Mouse (Mus musculus): Measurements from ENCODE around the gene Tead2. TPM values are rescaled to one million over a fixed set of nuclear protein-coding genes. Genes with fewer than 3 reads are reported as not detected.
"Not testable (repeated sequence)": the region's sequence is repeated elsewhere in the genome, so short reads cannot be mapped to it uniquely, and the experiment has no call there.

The Tead2 gene
- 134 and 148 TPM in 2 replicates for polyA plus RNA-seq (2015; fragmentation: Nextera tagmentation; extraction: Ambion mirVana)

GRCm38 (mm10) chr7:45215673-45216441, at the start of gene Tead2:
Gene Tead2 (plus strand): TSS chr7:45215753.
- Histone ChIP-seq H3K27me3 (ENCODE audit: control insufficient read depth, insufficient read depth, low read depth, low read length) (peaks cover 18% of the 10 kb centered on the region), H3K36me3 (ENCODE audit: control insufficient read depth, insufficient read depth, low read length) (peaks cover 27% of the 10 kb centered on the region), H3K27ac (ENCODE audit: low read length) (peak within 1 kb of the TSS; percentile 91), H3K9me3 (ENCODE audit: control insufficient read depth, low read length) (no peaks in the 10 kb centered on the region), H3K4me3 (ENCODE audit: low read length) (peak within 1 kb of the TSS; percentile 91), H3K4me2 (ENCODE audit: low read depth, low read length) (peak within 1 kb of the TSS; percentile 91), H3K9ac (ENCODE audit: low read length) (peak within 1 kb of the TSS; percentile 100), H3K4me1 (replicated peaks; ENCODE audit: control insufficient read depth, insufficient read depth, low read length) (peaks cover 22% of the 10 kb centered on the region)
- under 1% methylated on average over 55 of the region's 55 CpGs for WGBS
- ATAC-seq (ENCODE audit: low read depth) = peak; percentile 72

- Histone ChIP-seq H3K27ac (ENCODE audit: low read length) (no peak overlapping the region), H3K9me3 (ENCODE audit: control insufficient read depth, low read length) (peaks cover 17% of the 10 kb centered on the region), H3K4me1 (replicated peaks; ENCODE audit: control insufficient read depth, insufficient read depth, low read length) (peaks cover 6% of the 10 kb centered on the region), H3K9ac (ENCODE audit: low read length) (no peak overlapping the region), H3K4me3 (ENCODE audit: low read length) (no peak overlapping the region), H3K27me3 (ENCODE audit: control insufficient read depth, insufficient read depth, low read depth, low read length) (peaks cover 83% of the 10 kb centered on the region), H3K4me2 (ENCODE audit: low read depth, low read length) (no peak overlapping the region), H3K36me3 (ENCODE audit: control insufficient read depth, insufficient read depth, low read length) (no peaks in the 10 kb centered on the region)
- ATAC-seq (ENCODE audit: low read depth) = no peak
- 30% methylated on average over 10 of the region's 10 CpGs for WGBS
Observed at GRCm38 (mm10) chr7:45166950-45167401, 48.6 kb upstream of the Tead2 start.

GRCm38 (mm10) chr7:45167761-45168445, 47.6 kb upstream of the Tead2 start:
- H3K27me3 ChIP-seq (ENCODE audit: control insufficient read depth, insufficient read depth, low read depth, low read length) = peaks cover 77% of the 10 kb centered on the region
- 0 out of 2 replicates have a peak, but pooled peaks cover 2% of the 10 kb centered on the region for H3K4me1 ChIP-seq (replicated peaks; ENCODE audit: control insufficient read depth, insufficient read depth, low read length)
- H3K4me2 ChIP-seq (ENCODE audit: low read depth, low read length) = no peak overlapping the region
- 3% methylated on average over 19 of the region's 19 CpGs for WGBS
- no peak overlapping the region for H3K4me3 ChIP-seq (ENCODE audit: low read length)
- H3K9me3 ChIP-seq (ENCODE audit: control insufficient read depth, low read length) = peaks cover 17% of the 10 kb centered on the region
- H3K9ac ChIP-seq (ENCODE audit: low read length) = no peak overlapping the region
- H3K36me3 ChIP-seq (ENCODE audit: control insufficient read depth, insufficient read depth, low read length) = no peaks in the 10 kb centered on the region
- no peak for ATAC-seq (ENCODE audit: low read depth)
- no peak overlapping the region for H3K27ac ChIP-seq (ENCODE audit: low read length)

- 7% methylated on average over 24 of the region's 24 CpGs for WGBS
- H3K27ac ChIP-seq (ENCODE audit: low read length) = no peak overlapping the region
- peaks cover 70% of the 10 kb centered on the region for H3K27me3 ChIP-seq (ENCODE audit: control insufficient read depth, insufficient read depth, low read depth, low read length)
- no peak for ATAC-seq (ENCODE audit: low read depth)
- H3K4me1 ChIP-seq (replicated peaks; ENCODE audit: control insufficient read depth, insufficient read depth, low read length) = 0 out of 2 replicates have a peak, but pooled peaks cover 2% of the 10 kb centered on the region
- no peak overlapping the region for H3K4me3 ChIP-seq (ENCODE audit: low read length)
- peaks cover 17% of the 10 kb centered on the region for H3K9me3 ChIP-seq (ENCODE audit: control insufficient read depth, low read length)
- H3K4me2 ChIP-seq (ENCODE audit: low read depth, low read length) = no peak overlapping the region
- no peak overlapping the region for H3K9ac ChIP-seq (ENCODE audit: low read length)
- no peaks in the 10 kb centered on the region for H3K36me3 ChIP-seq (ENCODE audit: control insufficient read depth, insufficient read depth, low read length)
Observed at GRCm38 (mm10) chr7:45168656-45169055, 46.9 kb upstream of the Tead2 start.

GRCm38 (mm10) chr7:45169495-45169894, 46.1 kb upstream of the Tead2 start:
- Histone ChIP-seq H3K9ac (ENCODE audit: low read length) (no peak overlapping the region), H3K9me3 (ENCODE audit: control insufficient read depth, low read length) (peaks cover 17% of the 10 kb centered on the region), H3K4me1 (replicated peaks; ENCODE audit: control insufficient read depth, insufficient read depth, low read length) (no peaks in the 10 kb centered on the region), H3K4me2 (ENCODE audit: low read depth, low read length) (no peak overlapping the region), H3K27me3 (ENCODE audit: control insufficient read depth, insufficient read depth, low read depth, low read length) (peaks cover 68% of the 10 kb centered on the region), H3K27ac (ENCODE audit: low read length) (no peak overlapping the region), H3K4me3 (ENCODE audit: low read length) (no peak overlapping the region), H3K36me3 (ENCODE audit: control insufficient read depth, insufficient read depth, low read length) (no peaks in the 10 kb centered on the region)
- ATAC-seq (ENCODE audit: low read depth) = no peak
- WGBS = 85% methylated on average over 3 of the region's 3 CpGs

GRCm38 (mm10) chr7:45172974-45173373, 42.6 kb upstream of the Tead2 start:
- no peak for ATAC-seq (ENCODE audit: low read depth)
- Histone ChIP-seq H3K36me3 (ENCODE audit: control insufficient read depth, insufficient read depth, low read length) (no peaks in the 10 kb centered on the region), H3K4me2 (ENCODE audit: low read depth, low read length) (no peak overlapping the region), H3K4me3 (ENCODE audit: low read length) (no peak overlapping the region), H3K4me1 (replicated peaks; ENCODE audit: control insufficient read depth, insufficient read depth, low read length) (0 out of 2 replicates have a peak, but pooled peaks cover 3% of the 10 kb centered on the region), H3K9me3 (ENCODE audit: control insufficient read depth, low read length) (peaks cover 17% of the 10 kb centered on the region), H3K9ac (ENCODE audit: low read length) (no peak overlapping the region), H3K27me3 (ENCODE audit: control insufficient read depth, insufficient read depth, low read depth, low read length) (peaks cover 68% of the 10 kb centered on the region), H3K27ac (ENCODE audit: low read length) (no peak overlapping the region)
- WGBS = 53% methylated on average over 7 of the region's 7 CpGs

- not testable (repeated sequence) for ATAC-seq (ENCODE audit: low read depth)
- 87% methylated on average over 1 of the region's 1 CpGs for WGBS
Observed at GRCm38 (mm10) chr7:45173772-45174171, 41.8 kb upstream of the Tead2 start.

GRCm38 (mm10) chr7:45174567-45175280, 40.8 kb upstream of the Tead2 start:
- H3K27me3 ChIP-seq (ENCODE audit: control insufficient read depth, insufficient read depth, low read depth, low read length) = peaks cover 68% of the 10 kb centered on the region
- peak; percentile 15; the same call in 1 of the 2 replicates for ATAC-seq (ENCODE audit: low read depth)
- H3K36me3 ChIP-seq (ENCODE audit: control insufficient read depth, insufficient read depth, low read length) = no peaks in the 10 kb centered on the region
- peak overlapping the region; percentile 9; the same call in 1 of the 2 replicates for H3K4me3 ChIP-seq (ENCODE audit: low read length)
- no peak overlapping the region for H3K4me2 ChIP-seq (ENCODE audit: low read depth, low read length)
- H3K27ac ChIP-seq (ENCODE audit: low read length) = no peak overlapping the region
- H3K9me3 ChIP-seq (ENCODE audit: control insufficient read depth, low read length) = peaks cover 10% of the 10 kb centered on the region
- 0 out of 2 replicates have a peak, but pooled peaks cover 3% of the 10 kb centered on the region for H3K4me1 ChIP-seq (replicated peaks; ENCODE audit: control insufficient read depth, insufficient read depth, low read length)
- WGBS = 4% methylated on average over 29 of the region's 29 CpGs
- no peak overlapping the region for H3K9ac ChIP-seq (ENCODE audit: low read length)

More at GRCm38 (mm10) chr7:45173772-45174171, 41.8 kb upstream of the Tead2 start:
- peaks cover 17% of the 10 kb centered on the region for H3K9me3 ChIP-seq (ENCODE audit: control insufficient read depth, low read length)
- peaks cover 68% of the 10 kb centered on the region for H3K27me3 ChIP-seq (ENCODE audit: control insufficient read depth, insufficient read depth, low read depth, low read length)
- not testable (repeated sequence) for H3K4me1 ChIP-seq (replicated peaks; ENCODE audit: control insufficient read depth, insufficient read depth, low read length); H3K4me2 ChIP-seq (ENCODE audit: low read depth, low read length); H3K4me3 ChIP-seq (ENCODE audit: low read length); H3K36me3 ChIP-seq (ENCODE audit: control insufficient read depth, insufficient read depth, low read length); H3K9ac ChIP-seq (ENCODE audit: low read length); H3K27ac ChIP-seq (ENCODE audit: low read length)

Measured in lung, embryonic 16.5 days (tissue).